Mouse (Mus musculus): ENCODE measurements around the gene Olfr828.

Gene Olfr828

GRCm38 (mm10) chr9:18819426-18819825 lies at the start of gene Olfr828:
Gene Olfr828 (minus strand): TSS chr9:18819526.
- DNase-seq (ENCODE audit: low spot score in 2 of 2), result no peak

GRCm38 (mm10) chr9:18854633-18855032 lies 35.3 kb upstream of the Olfr828 start, which contains the start of gene Olfr829:
Gene Olfr829 (plus strand): TSS chr9:18854933.
- no peak for DNase-seq (ENCODE audit: low spot score in 2 of 2)

DNA sequence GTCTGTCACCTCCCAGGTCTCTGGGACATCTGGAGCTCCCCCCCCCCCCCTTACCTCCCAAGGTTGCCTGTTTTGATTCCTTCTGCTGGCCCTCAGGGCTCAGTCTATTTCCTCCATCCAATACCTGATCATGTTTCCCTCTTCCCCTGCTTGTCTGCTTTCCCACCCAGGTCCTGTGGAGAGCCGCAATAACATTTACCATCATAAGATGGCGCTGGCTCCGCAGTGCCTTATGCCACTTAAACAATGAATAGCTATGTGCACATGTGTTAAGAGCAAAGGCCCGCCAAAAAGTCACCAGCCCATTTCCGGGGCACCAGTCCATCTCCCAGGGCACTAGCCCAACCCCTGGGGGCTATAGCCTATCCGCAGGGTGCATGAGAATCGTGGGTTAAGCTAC lies 34.0 kb downstream of the Olfr828 start:
- DNase-seq (ENCODE audit: low spot score in 2 of 2), result no peak

DNA sequence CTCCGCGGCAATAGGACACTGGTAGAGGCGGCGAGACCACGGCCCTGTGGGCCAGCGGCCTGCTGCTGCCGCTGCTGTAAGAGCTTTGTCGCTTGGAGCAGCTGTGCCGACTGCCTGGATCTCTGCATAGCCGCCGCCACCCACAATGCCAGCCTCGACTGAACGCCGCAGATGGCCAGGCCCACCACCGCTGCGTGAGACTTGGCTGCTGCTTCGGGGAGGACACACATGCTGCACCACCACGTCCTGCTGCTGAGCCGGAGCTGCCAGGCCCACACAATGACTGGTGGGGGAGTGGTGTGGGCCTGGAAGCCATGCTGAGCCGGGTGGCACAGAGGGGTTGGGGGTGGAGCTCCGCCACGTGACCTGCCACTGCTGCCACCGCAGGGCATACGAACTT lies 39.9 kb downstream of the Olfr828 start:
- no peak for DNase-seq (ENCODE audit: low spot score in 2 of 2)

GRCm38 (mm10) chr9:18778981-18779380 lies 40.3 kb downstream of the Olfr828 start:
- DNase-seq (ENCODE audit: low spot score in 2 of 2), result no peak
